Mouse (Mus musculus) liver, embryonic 14.5 days (tissue): ENCODE measurements around the gene Enpep. TPM values are rescaled to one million over a fixed set of nuclear protein-coding genes. Genes with fewer than 3 reads are reported as not detected.

ENCODE experiments used
- ATAC-seq: fragments of 200-750 bp; cut with Nextera tagmentation; 2 replicates; pipeline ENCODE4 v1.8.0; 2017; ENCODE audit warnings: moderate number of reproducible peaks, mild to moderate bottlenecking, moderate library complexity; ENCODE audit not compliant: insufficient read depth
- DNase-seq, 3 experiments: peaks; one replicate each; pipeline ENCODE4 v3.0.0-alpha.2; 2012 to 2013; ENCODE audit warnings: low read depth in 3 of 3, low spot score in 3 of 3
- H3K27ac ChIP-seq: fragments of 300-500 bp; sonication (generic); 2 replicates; pipeline ENCODE4 v1.5.1; 2014; ENCODE audit warnings: moderate library complexity, mild to moderate bottlenecking, control low read depth, inconsistent platforms
- H3K27me3 ChIP-seq: fragments of 300-500 bp; sonication (generic); 2 replicates; pipeline ENCODE4 v1.6.1; 2014; ENCODE audit warnings: mild to moderate bottlenecking, low read length, moderate library complexity; ENCODE audit not compliant: control insufficient read depth, insufficient read depth
- H3K36me3 ChIP-seq: fragments of 300-500 bp; sonication (generic); replicated peaks from 2 replicates; pipeline ENCODE4 v1.6.1; 2014; ENCODE audit warnings: low read depth; ENCODE audit not compliant: control insufficient read depth, insufficient read depth
- H3K4me1 ChIP-seq, 2 experiments: fragments of 200-500 bp in 1 of 2; fragments of 300-500 bp in 1 of 2; sonication (generic) in 1 of 2; replicated peaks; 2 replicates each; pipeline ENCODE4 v1.6.1; 2012 to 2014; ENCODE audit warnings: antibody characterized with exemption in 1 of 2, inconsistent platforms in 1 of 2, low read length in 1 of 2; ENCODE audit not compliant: control insufficient read depth in 2 of 2, insufficient read depth in 2 of 2
- H3K4me2 ChIP-seq: fragments of 300-500 bp; sonication (generic); 2 replicates; pipeline ENCODE4 v1.6.1; 2014; ENCODE audit warnings: low read depth, mild to moderate bottlenecking, control low read depth, moderate library complexity
- H3K4me3 ChIP-seq, 2 experiments: fragments of 200-500 bp in 1 of 2; fragments of 300-500 bp in 1 of 2; sonication (generic) in 1 of 2; 2 replicates each; pipeline ENCODE4 v1.5.1; 2012 to 2014; ENCODE audit warnings: low read depth in 2 of 2, low read length in 2 of 2, mild to moderate bottlenecking in 2 of 2, control low read depth in 1 of 2, inconsistent platforms in 1 of 2, moderate library complexity in 1 of 2; ENCODE audit not compliant: insufficient read depth in 1 of 2
- H3K9ac ChIP-seq: fragments of 300-500 bp; sonication (generic); replicated peaks from 2 replicates; pipeline ENCODE4 v1.6.1; 2014; ENCODE audit warnings: mild to moderate bottlenecking, control low read depth, moderate library complexity
- H3K9me3 ChIP-seq: fragments of 300-500 bp; sonication (generic); 2 replicates; pipeline ENCODE4 v1.6.1; 2016; ENCODE audit warnings: low read length, mixed read lengths; ENCODE audit not compliant: control insufficient read depth
- CTCF ChIP-seq: IDR thresholded peaks from 2 replicates; pipeline ENCODE4 v1.5.1; 2016; ENCODE audit warnings: antibody characterized with exemption, low read depth, control low read depth
- EP300 ChIP-seq: IDR thresholded peaks from 2 replicates; pipeline ENCODE4 v1.6.1; 2016; ENCODE audit warnings: antibody characterized with exemption, low read depth
- WGBS: fragments of 180-500 bp; shearing (Covaris S2); extraction: QIAGEN DNeasy Blood & Tissue Kit; methylation state at CpG from one replicate; pipeline ENCODE4 v1.1.7; 2014; ENCODE audit not compliant: insufficient replicate concordance; 5-methylcytosine and 5-hydroxymethylcytosine counted together
- polyA plus RNA-seq, 2 experiments: library from polyadenylated mRNA; depleted of rRNA in 1 of 2; stranded (reverse) in 1 of 2; unstranded in 1 of 2; fragments of >200 nt; fragmentation: Nextera tagmentation in 1 of 2; extraction: Ambion mirVana in 1 of 2; gene quantifications; 2 replicates each; pipeline versions ENCODE4 v1.2.1 to v1.2.3; 2012 to 2014

Enpep gene
- polyA plus RNA-seq, 2 experiments, result 2.5 to 2.7 TPM

GRCm38 (mm10) chr3:129256766-129257165 lies 75.8 kb downstream of the Enpep start:
- Histone ChIP-seq H3K4me3 (no peak overlapping the region), H3K36me3 (no peaks in the 10 kb centered on the region), H3K9ac (no peak overlapping the region), H3K9me3 (no peaks in the 10 kb centered on the region), H3K4me1 (no peaks in the 10 kb centered on the region), H3K27me3 (no peaks in the 10 kb centered on the region), H3K4me2 (no peak overlapping the region), H3K27ac (no peak overlapping the region)
- TF ChIP-seq CTCF (peak; percentile 13; the same call in 1 of the 2 replicates), EP300 (no peak)
- ATAC-seq (no peak), DNase-seq (no peak)
- 54% methylated on average over 8 of the region's 8 CpGs for WGBS

GRCm38 (mm10) chr3:129256283-129256682 lies 76.2 kb downstream of the Enpep start:
- no peak for DNase-seq
- no peak for ATAC-seq
- Histone ChIP-seq H3K9ac (no peak overlapping the region), H3K36me3 (no peaks in the 10 kb centered on the region), H3K4me1 (no peaks in the 10 kb centered on the region), H3K27ac (no peak overlapping the region), H3K4me3 (no peak overlapping the region), H3K27me3 (no peaks in the 10 kb centered on the region), H3K4me2 (no peak overlapping the region), H3K9me3 (no peaks in the 10 kb centered on the region)
- 43% methylated on average over 19 of the region's 19 CpGs for WGBS
- TF ChIP-seq CTCF (no peak), EP300 (no peak)

- ATAC-seq (no peak), DNase-seq (no peak)
- Histone ChIP-seq H3K4me1 (no peaks in the 10 kb centered on the region), H3K27ac (no peak overlapping the region), H3K4me3 (no peak overlapping the region), H3K27me3 (no peaks in the 10 kb centered on the region), H3K36me3 (no peaks in the 10 kb centered on the region), H3K4me2 (no peak overlapping the region), H3K9ac (no peak overlapping the region), H3K9me3 (no peaks in the 10 kb centered on the region)
- TF ChIP-seq CTCF (no peak), EP300 (no peak)
- WGBS, result 44% methylated on average over 10 of the region's 10 CpGs
Observed at GRCm38 (mm10) chr3:129254246-129254645, 78.3 kb downstream of the Enpep start.

- ATAC-seq, result no peak
- H3K4me2 ChIP-seq, result no peak overlapping the region
- H3K27me3 ChIP-seq, result no peaks in the 10 kb centered on the region
- WGBS, result 57% methylated on average over 9 of the region's 9 CpGs
- no peak overlapping the region for H3K27ac ChIP-seq
- H3K9ac ChIP-seq, result no peak overlapping the region
- no peak for DNase-seq
- TF ChIP-seq CTCF (no peak), EP300 (no peak)
- H3K4me3 ChIP-seq, result no peak overlapping the region
- H3K4me1 ChIP-seq, result no peaks in the 10 kb centered on the region
- no peaks in the 10 kb centered on the region for H3K9me3 ChIP-seq
- no peaks in the 10 kb centered on the region for H3K36me3 ChIP-seq
Observed at GRCm38 (mm10) chr3:129250997-129251396, 81.5 kb downstream of the Enpep start.

- 45% methylated on average over 13 of the region's 13 CpGs for WGBS
- DNase-seq (no peak), ATAC-seq (no peak)
- Histone ChIP-seq H3K27ac (no peak overlapping the region), H3K4me1 (no peaks in the 10 kb centered on the region), H3K4me2 (no peak overlapping the region), H3K9ac (no peak overlapping the region), H3K4me3 (no peak overlapping the region), H3K36me3 (no peaks in the 10 kb centered on the region), H3K27me3 (no peaks in the 10 kb centered on the region), H3K9me3 (no peaks in the 10 kb centered on the region)
- TF ChIP-seq CTCF, result no peak
- TF ChIP-seq EP300, result no peak
Observed at GRCm38 (mm10) chr3:129238664-129239258, 93.8 kb downstream of the Enpep start.
